Mouse (Mus musculus) midbrain, embryonic 12.5 days (tissue): ENCODE measurements at regions not wholly inside any gene's neighbourhood (a gene's known extent, or its start where the extent isn't known, plus 50 kb on each side); places are given as distances from the start of the nearest gene placed in this dataset.

Experiments used
- ATAC-seq: fragments of 200-750 bp; cut with Nextera tagmentation; 2 replicates; pipeline ENCODE4 v1.8.0; 2017; ENCODE audit warnings: low read depth, moderate TSS enrichment, moderate library complexity; ENCODE audit not compliant: low FRiP score
- H3K27ac ChIP-seq: fragments of 300-500 bp; sonication (generic); replicated peaks from 2 replicates; pipeline ENCODE4 v1.5.1; 2016; ENCODE audit warnings: mild to moderate bottlenecking
- H3K27me3 ChIP-seq: fragments of 300-500 bp; sonication (generic); 2 replicates; pipeline ENCODE4 v1.6.1; 2016; ENCODE audit warnings: mild to moderate bottlenecking
- H3K36me3 ChIP-seq: fragments of 300-500 bp; sonication (generic); 2 replicates; pipeline ENCODE4 v1.6.1; 2016
- H3K4me1 ChIP-seq: fragments of 300-500 bp; sonication (generic); 2 replicates; pipeline ENCODE4 v1.6.1; 2016
- H3K4me2 ChIP-seq: fragments of 300-500 bp; sonication (generic); replicated peaks from 2 replicates; pipeline ENCODE4 v1.6.1; 2016; ENCODE audit warnings: mild to moderate bottlenecking, moderate library complexity
- H3K4me3 ChIP-seq: fragments of 300-500 bp; sonication (generic); 2 replicates; pipeline ENCODE4 v1.5.1; 2016; ENCODE audit warnings: mild to moderate bottlenecking
- H3K9ac ChIP-seq: fragments of 300-500 bp; sonication (generic); replicated peaks from 2 replicates; pipeline ENCODE4 v1.6.1; 2016; ENCODE audit warnings: mild to moderate bottlenecking, moderate library complexity
- H3K9me3 ChIP-seq: fragments of 300-500 bp; sonication (generic); 2 replicates; pipeline ENCODE4 v1.6.1; 2016; ENCODE audit warnings: mild to moderate bottlenecking
- WGBS: fragments of 180-500 bp; shearing (Covaris S2); methylation state at CpG from one replicate; pipeline ENCODE4 v1.1.7; 2016; 5-methylcytosine and 5-hydroxymethylcytosine counted together

GRCm38 (mm10) chr13:60237091-60237490, 59.9 kb upstream of the Gas1 start:
- 88% methylated on average over 3 of the region's 3 CpGs for WGBS
- no peak overlapping the region for H3K4me2 ChIP-seq
- no peak overlapping the region for H3K9ac ChIP-seq
- no peaks in the 10 kb centered on the region; the same call in 1 of the 2 replicates for H3K27me3 ChIP-seq
- H3K36me3 ChIP-seq = no peaks in the 10 kb centered on the region
- ATAC-seq = no peak
- no peak overlapping the region for H3K4me3 ChIP-seq
- H3K27ac ChIP-seq = no peak overlapping the region
- no peaks in the 10 kb centered on the region; the same call in 1 of the 2 replicates for H3K9me3 ChIP-seq
- H3K4me1 ChIP-seq = no peaks in the 10 kb centered on the region

- no peak overlapping the region for H3K27ac ChIP-seq
- ATAC-seq = no peak
Measured at GRCm38 (mm10) chr13:60242447-60243109, 65.4 kb upstream of the Gas1 start.

GRCm38 (mm10) chr13:60243110-60243481, 65.9 kb upstream of the Gas1 start:
- no peak overlapping the region for H3K27ac ChIP-seq
- H3K4me1 ChIP-seq = peaks cover 4% of the 10 kb centered on the region; the same call in 1 of the 2 replicates
- H3K36me3 ChIP-seq = no peaks in the 10 kb centered on the region
- H3K4me3 ChIP-seq = no peak overlapping the region
- no peaks in the 10 kb centered on the region; the same call in 1 of the 2 replicates for H3K9me3 ChIP-seq
- no peak for ATAC-seq
- no peaks in the 10 kb centered on the region for H3K27me3 ChIP-seq
- WGBS = 58% methylated on average over 4 of the region's 4 CpGs
- no peak overlapping the region for H3K9ac ChIP-seq
- no peak overlapping the region for H3K4me2 ChIP-seq

More at GRCm38 (mm10) chr13:60242447-60243109, 65.4 kb upstream of the Gas1 start:
- no peaks in the 10 kb centered on the region for H3K27me3 ChIP-seq
- no peak overlapping the region for H3K4me3 ChIP-seq
- H3K4me1 ChIP-seq = peaks cover 4% of the 10 kb centered on the region; the same call in 1 of the 2 replicates
- H3K9ac ChIP-seq = no peak overlapping the region
- WGBS = 66% methylated on average over 8 of the region's 8 CpGs
- no peak overlapping the region for H3K4me2 ChIP-seq
- no peaks in the 10 kb centered on the region; the same call in 1 of the 2 replicates for H3K9me3 ChIP-seq
- no peaks in the 10 kb centered on the region for H3K36me3 ChIP-seq

- WGBS = 66% methylated on average over 7 of the region's 7 CpGs
- H3K9ac ChIP-seq = no peak overlapping the region
- H3K4me1 ChIP-seq = peaks cover 3% of the 10 kb centered on the region; the same call in 1 of the 2 replicates
- no peak for ATAC-seq
- H3K4me2 ChIP-seq = no peak overlapping the region
- H3K4me3 ChIP-seq = no peak overlapping the region
- no peaks in the 10 kb centered on the region for H3K27me3 ChIP-seq
- no peak overlapping the region for H3K27ac ChIP-seq
- H3K36me3 ChIP-seq = no peaks in the 10 kb centered on the region
- no peaks in the 10 kb centered on the region for H3K9me3 ChIP-seq
Measured at GRCm38 (mm10) chr13:60255162-60255561, 78.0 kb upstream of the Gas1 start.

- no peak overlapping the region for H3K4me3 ChIP-seq
- no peak overlapping the region for H3K9ac ChIP-seq
- no peaks in the 10 kb centered on the region for H3K36me3 ChIP-seq
- ATAC-seq = no peak
- H3K9me3 ChIP-seq = no peaks in the 10 kb centered on the region
- H3K4me1 ChIP-seq = peaks cover 3% of the 10 kb centered on the region; the same call in 1 of the 2 replicates
- H3K27ac ChIP-seq = no peak overlapping the region
- WGBS = 51% methylated on average over 7 of the region's 7 CpGs
- H3K4me2 ChIP-seq = no peak overlapping the region
- no peaks in the 10 kb centered on the region for H3K27me3 ChIP-seq
Measured at GRCm38 (mm10) chr13:60255715-60256114, 78.5 kb upstream of the Gas1 start.

- H3K4me1 ChIP-seq = peaks cover 3% of the 10 kb centered on the region; the same call in 1 of the 2 replicates
- H3K36me3 ChIP-seq = no peaks in the 10 kb centered on the region
- no peak for ATAC-seq
- no peak overlapping the region for H3K9ac ChIP-seq
- H3K4me2 ChIP-seq = no peak overlapping the region
- H3K9me3 ChIP-seq = no peaks in the 10 kb centered on the region
- H3K27ac ChIP-seq = no peak overlapping the region
- no peaks in the 10 kb centered on the region for H3K27me3 ChIP-seq
- H3K4me3 ChIP-seq = no peak overlapping the region
- WGBS = 74% methylated on average over 8 of the region's 8 CpGs
Measured at GRCm38 (mm10) chr13:60256997-60257396, 79.8 kb upstream of the Gas1 start.

- Histone ChIP-seq H3K9ac (no peak overlapping the region), H3K4me1 (peaks cover 3% of the 10 kb centered on the region; the same call in 1 of the 2 replicates), H3K4me3 (no peak overlapping the region), H3K4me2 (no peak overlapping the region), H3K27me3 (no peaks in the 10 kb centered on the region), H3K27ac (no peak overlapping the region), H3K9me3 (no peaks in the 10 kb centered on the region), H3K36me3 (no peaks in the 10 kb centered on the region)
- 81% methylated on average over 3 of the region's 3 CpGs for WGBS
- ATAC-seq = no peak
Measured at GRCm38 (mm10) chr13:60257878-60258277, 80.7 kb upstream of the Gas1 start.

GRCm38 (mm10) chr13:60262449-60263028, 85.4 kb upstream of the Gas1 start:
- H3K27me3 ChIP-seq = no peaks in the 10 kb centered on the region
- H3K36me3 ChIP-seq = no peaks in the 10 kb centered on the region
- ATAC-seq = no peak
- no peaks in the 10 kb centered on the region for H3K4me1 ChIP-seq
- WGBS = 82% methylated on average over 11 of the region's 11 CpGs
- no peak overlapping the region for H3K9ac ChIP-seq
- no peak overlapping the region for H3K4me2 ChIP-seq
- H3K9me3 ChIP-seq = 0 out of 2 replicates have a peak, but pooled peaks cover 4% of the 10 kb centered on the region
- no peak overlapping the region for H3K4me3 ChIP-seq
- no peak overlapping the region for H3K27ac ChIP-seq

GRCm38 (mm10) chr13:60264504-60264903, 87.3 kb upstream of the Gas1 start:
- Histone ChIP-seq H3K9me3 (0 out of 2 replicates have a peak, but pooled peaks cover 4% of the 10 kb centered on the region), H3K36me3 (no peaks in the 10 kb centered on the region), H3K4me3 (no peak overlapping the region), H3K27me3 (no peaks in the 10 kb centered on the region), H3K4me2 (no peak overlapping the region), H3K27ac (no peak overlapping the region), H3K4me1 (no peaks in the 10 kb centered on the region), H3K9ac (no peak overlapping the region)
- 91% methylated on average over 4 of the region's 4 CpGs for WGBS
- ATAC-seq = no peak

GRCm38 (mm10) chr13:60267557-60267956, 90.4 kb upstream of the Gas1 start:
- H3K9ac ChIP-seq = no peak overlapping the region
- H3K27me3 ChIP-seq = no peaks in the 10 kb centered on the region
- no peak for ATAC-seq
- no peak overlapping the region for H3K27ac ChIP-seq
- H3K4me1 ChIP-seq = no peaks in the 10 kb centered on the region
- no peak overlapping the region for H3K4me3 ChIP-seq
- H3K36me3 ChIP-seq = no peaks in the 10 kb centered on the region
- no peak overlapping the region for H3K4me2 ChIP-seq
- 0 out of 2 replicates have a peak, but pooled peaks cover 4% of the 10 kb centered on the region for H3K9me3 ChIP-seq
- 68% methylated on average over 12 of the region's 12 CpGs for WGBS

GRCm38 (mm10) chr13:60268256-60268655, 91.1 kb upstream of the Gas1 start:
- no peak overlapping the region for H3K27ac ChIP-seq
- no peak overlapping the region for H3K9ac ChIP-seq
- no peaks in the 10 kb centered on the region for H3K36me3 ChIP-seq
- no peaks in the 10 kb centered on the region for H3K4me1 ChIP-seq
- no peak for ATAC-seq
- no peaks in the 10 kb centered on the region for H3K27me3 ChIP-seq
- 82% methylated on average over 11 of the region's 11 CpGs for WGBS
- no peak overlapping the region for H3K4me3 ChIP-seq
- no peak overlapping the region for H3K4me2 ChIP-seq
- 0 out of 2 replicates have a peak, but pooled peaks cover 4% of the 10 kb centered on the region for H3K9me3 ChIP-seq

- H3K4me2 ChIP-seq = no peak overlapping the region
- no peaks in the 10 kb centered on the region for H3K27me3 ChIP-seq
- H3K4me1 ChIP-seq = no peaks in the 10 kb centered on the region
- H3K9me3 ChIP-seq = peaks cover 8% of the 10 kb centered on the region; the same call in 1 of the 2 replicates
- no peaks in the 10 kb centered on the region for H3K36me3 ChIP-seq
- no peak overlapping the region for H3K9ac ChIP-seq
- no peak overlapping the region for H3K4me3 ChIP-seq
- ATAC-seq = no peak
- H3K27ac ChIP-seq = no peak overlapping the region
- 74% methylated on average over 9 of the region's 9 CpGs for WGBS
Measured at GRCm38 (mm10) chr13:60269406-60269841, 92.3 kb upstream of the Gas1 start.
